Mouse (Mus musculus) cerebellum, adult 2 months (tissue): ENCODE data around the gene Wnt3a.

Experiments used
- CTCF ChIP-seq: fragments of 200-500 bp; IDR thresholded peaks from 2 replicates; pipeline ENCODE4 v1.5.1; 2011; ENCODE audit warnings: low read depth, mild to moderate bottlenecking, control low read depth, low read length, moderate library complexity, borderline replicate concordance; ENCODE audit not compliant: insufficient read depth
- POLR2A ChIP-seq: fragments of 200-500 bp; IDR thresholded peaks from 2 replicates; pipeline ENCODE4 v1.6.1; 2011; ENCODE audit warnings: low read length, control low read depth, borderline replicate concordance; ENCODE audit not compliant: insufficient read depth

- no peak for TF ChIP-seq CTCF
- TF ChIP-seq POLR2A, result no peak
Observed at GRCm38 (mm10) chr11:59263870-59264563, 26.5 kb downstream of the Wnt3a start.
